Mouse (Mus musculus) hindbrain, embryonic 16.5 days (tissue): ENCODE measurements around the gene Cdcp1. TPM values are rescaled to one million over a fixed set of nuclear protein-coding genes. Genes with fewer than 3 reads are reported as not detected.

Experiments
- ATAC-seq: fragments of 200-750 bp; cut with Nextera tagmentation; 2 replicates; pipeline ENCODE4 v1.8.0; 2017; ENCODE audit warnings: moderate TSS enrichment, moderate library complexity
- H3K27ac ChIP-seq: fragments of 300-500 bp; sonication (generic); 2 replicates; pipeline ENCODE4 v1.5.1; 2014; ENCODE audit warnings: low read depth, mild to moderate bottlenecking, control low read depth, low read length, moderate library complexity
- H3K27me3 ChIP-seq: fragments of 300-500 bp; sonication (generic); replicated peaks from 2 replicates; pipeline ENCODE4 v1.6.1; 2014; ENCODE audit warnings: low read length; ENCODE audit not compliant: control insufficient read depth, insufficient read depth
- H3K36me3 ChIP-seq: fragments of 300-500 bp; sonication (generic); 2 replicates; pipeline ENCODE4 v1.6.1; 2014; ENCODE audit warnings: mild to moderate bottlenecking, low read length, moderate library complexity, mixed read lengths; ENCODE audit not compliant: control insufficient read depth, insufficient read depth
- H3K4me1 ChIP-seq: fragments of 300-500 bp; sonication (generic); 2 replicates; pipeline ENCODE4 v1.6.1; 2014; ENCODE audit warnings: low read depth, low read length; ENCODE audit not compliant: control insufficient read depth, insufficient read depth
- H3K4me2 ChIP-seq: fragments of 300-500 bp; sonication (generic); 2 replicates; pipeline ENCODE4 v1.6.1; 2014; ENCODE audit warnings: mild to moderate bottlenecking, low read length, control low read depth, moderate library complexity
- H3K4me3 ChIP-seq: fragments of 300-500 bp; sonication (generic); 2 replicates; pipeline ENCODE4 v1.5.1; 2014; ENCODE audit warnings: mild to moderate bottlenecking, low read length, control low read depth, moderate library complexity
- H3K9ac ChIP-seq: fragments of 300-500 bp; sonication (generic); 2 replicates; pipeline ENCODE4 v1.6.1; 2014; ENCODE audit warnings: low read depth, mild to moderate bottlenecking, control low read depth, low read length, moderate library complexity
- H3K9me3 ChIP-seq: fragments of 300-500 bp; sonication (generic); 2 replicates; pipeline ENCODE4 v1.6.1; 2014; ENCODE audit warnings: mild to moderate bottlenecking, low read length, moderate library complexity; ENCODE audit not compliant: control insufficient read depth
- WGBS: fragments of 180-500 bp; shearing (Covaris S2); extraction: QIAGEN DNeasy Blood & Tissue Kit; methylation state at CpG from one replicate; pipeline ENCODE4 v1.1.7; 2014; 5-methylcytosine and 5-hydroxymethylcytosine counted together
- polyA plus RNA-seq: library from polyadenylated mRNA; unstranded; fragments of >200 nt; fragmentation: Nextera tagmentation; extraction: Ambion mirVana; gene quantifications from 2 replicates; pipeline ENCODE4 v1.2.1, GENCODE M21; 2015

The Cdcp1 gene
- polyA plus RNA-seq, 1 experiment from 2014 or later = 0.24 TPM

GRCm38 (mm10) chr9:123227106-123227750 lies 11.4 kb upstream of the Cdcp1 start:
- Histone ChIP-seq H3K9ac (no peak overlapping the region), H3K4me1 (no peaks in the 10 kb centered on the region), H3K9me3 (no peaks in the 10 kb centered on the region), H3K27me3 (no peaks in the 10 kb centered on the region), H3K4me2 (no peak overlapping the region), H3K27ac (no peak overlapping the region), H3K4me3 (no peak overlapping the region), H3K36me3 (no peaks in the 10 kb centered on the region)
- no peak for ATAC-seq
- 77% methylated on average over 3 of the region's 3 CpGs for WGBS

- H3K4me3 ChIP-seq = no peak overlapping the region
- H3K27me3 ChIP-seq = no peaks in the 10 kb centered on the region
- H3K27ac ChIP-seq = no peak overlapping the region
- WGBS = 77% methylated on average over 2 of the region's 2 CpGs
- H3K4me2 ChIP-seq = no peak overlapping the region
- no peak for ATAC-seq
- H3K36me3 ChIP-seq = no peaks in the 10 kb centered on the region
- H3K4me1 ChIP-seq = no peaks in the 10 kb centered on the region
- no peak overlapping the region for H3K9ac ChIP-seq
- H3K9me3 ChIP-seq = no peaks in the 10 kb centered on the region
These were observed 9.1 kb upstream of the Cdcp1 start for GRCm38 (mm10) chr9:123224863-123225431.

GRCm38 (mm10) chr9:123219826-123220225 lies 4.0 kb upstream of the Cdcp1 start:
- Histone ChIP-seq H3K9me3 (no peaks in the 10 kb centered on the region), H3K36me3 (no peaks in the 10 kb centered on the region), H3K9ac (no peak overlapping the region), H3K27ac (no peak overlapping the region), H3K4me3 (no peak overlapping the region), H3K4me2 (no peak overlapping the region), H3K4me1 (peaks cover 6% of the 10 kb centered on the region), H3K27me3 (peaks cover 13% of the 10 kb centered on the region)
- 65% methylated on average over 5 of the region's 5 CpGs for WGBS
- no peak for ATAC-seq

- H3K9me3 ChIP-seq = no peaks in the 10 kb centered on the region
- H3K9ac ChIP-seq = no peak overlapping the region
- H3K4me1 ChIP-seq = peaks cover 6% of the 10 kb centered on the region
- no peak overlapping the region for H3K4me3 ChIP-seq
- no peak overlapping the region for H3K27ac ChIP-seq
- no peaks in the 10 kb centered on the region for H3K36me3 ChIP-seq
- H3K27me3 ChIP-seq = peaks cover 16% of the 10 kb centered on the region
- H3K4me2 ChIP-seq = no peak overlapping the region
- 77% methylated on average over 9 of the region's 9 CpGs for WGBS
- no peak for ATAC-seq
These were observed 2.5 kb downstream of the Cdcp1 start for GRCm38 (mm10) chr9:123213371-123213770.

GRCm38 (mm10) chr9:123207895-123208294 lies 7.9 kb downstream of the Cdcp1 start:
- H3K4me2 ChIP-seq = no peak overlapping the region
- ATAC-seq = no peak
- no peak overlapping the region for H3K9ac ChIP-seq
- H3K27ac ChIP-seq = no peak overlapping the region
- H3K9me3 ChIP-seq = no peaks in the 10 kb centered on the region
- no peak overlapping the region for H3K4me3 ChIP-seq
- H3K4me1 ChIP-seq = no peaks in the 10 kb centered on the region
- H3K36me3 ChIP-seq = no peaks in the 10 kb centered on the region
- no peaks in the 10 kb centered on the region for H3K27me3 ChIP-seq
- 93% methylated on average over 1 of the region's 1 CpGs for WGBS

GRCm38 (mm10) chr9:123206948-123207347 lies 8.9 kb downstream of the Cdcp1 start:
- Histone ChIP-seq H3K4me1 (no peaks in the 10 kb centered on the region), H3K27ac (no peak overlapping the region), H3K27me3 (no peaks in the 10 kb centered on the region), H3K4me2 (no peak overlapping the region), H3K9ac (no peak overlapping the region), H3K9me3 (no peaks in the 10 kb centered on the region), H3K4me3 (no peak overlapping the region), H3K36me3 (no peaks in the 10 kb centered on the region)
- no peak for ATAC-seq
- WGBS = 86% methylated on average over 2 of the region's 2 CpGs

GRCm38 (mm10) chr9:123206526-123206925 lies 9.3 kb downstream of the Cdcp1 start:
- ATAC-seq = no peak

GRCm38 (mm10) chr9:123200116-123200515 lies 15.7 kb downstream of the Cdcp1 start:
- Histone ChIP-seq H3K27me3 (no peaks in the 10 kb centered on the region), H3K9ac (no peak overlapping the region), H3K27ac (no peak overlapping the region), H3K4me2 (no peak overlapping the region), H3K4me3 (no peak overlapping the region), H3K36me3 (no peaks in the 10 kb centered on the region), H3K9me3 (no peaks in the 10 kb centered on the region), H3K4me1 (no peaks in the 10 kb centered on the region)
- WGBS = 57% methylated on average over 3 of the region's 3 CpGs
- ATAC-seq = no peak

More at GRCm38 (mm10) chr9:123206526-123206925, 9.3 kb downstream of the Cdcp1 start:
- Histone ChIP-seq H3K9me3 (no peaks in the 10 kb centered on the region), H3K27me3 (no peaks in the 10 kb centered on the region), H3K4me1 (no peaks in the 10 kb centered on the region), H3K36me3 (no peaks in the 10 kb centered on the region), H3K9ac (no peak overlapping the region), H3K4me3 (no peak overlapping the region), H3K27ac (no peak overlapping the region), H3K4me2 (no peak overlapping the region)
- WGBS = 71% methylated on average over 2 of the region's 2 CpGs

GRCm38 (mm10) chr9:123188271-123188670 lies 27.6 kb downstream of the Cdcp1 start:
- Histone ChIP-seq H3K4me3 (no peak overlapping the region), H3K9ac (no peak overlapping the region), H3K27ac (no peak overlapping the region), H3K4me1 (no peaks in the 10 kb centered on the region), H3K4me2 (no peak overlapping the region), H3K9me3 (no peaks in the 10 kb centered on the region), H3K27me3 (no peaks in the 10 kb centered on the region), H3K36me3 (no peaks in the 10 kb centered on the region)
- no peak for ATAC-seq
- 85% methylated on average over 2 of the region's 2 CpGs for WGBS
